Mouse (Mus musculus) heart, adult 2 months (tissue): ENCODE data around the gene Actn2.

Source experiments
- CTCF ChIP-seq: fragments of 200-600 bp; IDR thresholded peaks from 2 replicates; pipeline ENCODE4 v1.8.1; 2022; ENCODE audit warnings: antibody characterized with exemption, mild to moderate bottlenecking, moderate library complexity
- EP300 ChIP-seq: fragments of 200-500 bp; IDR thresholded peaks from 2 replicates; pipeline ENCODE4 v1.6.1; 2011; ENCODE audit warnings: low read depth, low read length, control low read depth; ENCODE audit not compliant: insufficient read depth
- POLR2A ChIP-seq: fragments of 200-500 bp; IDR thresholded peaks from 2 replicates; pipeline ENCODE4 v1.6.1; 2011; ENCODE audit warnings: mild to moderate bottlenecking, low read depth, low read length, control low read depth; ENCODE audit not compliant: insufficient read depth

- TF ChIP-seq POLR2A, result no peak
- TF ChIP-seq CTCF, result no peak
- TF ChIP-seq EP300, result no peak
Measured at GRCm38 (mm10) chr13:12263996-12264395, 76.6 kb downstream of the Actn2 start.
